Mouse (Mus musculus) cerebellum, adult 8-10 months (tissue): ENCODE results near the gene Ddost.
"Not testable (repeated sequence)": the region's sequence is repeated elsewhere in the genome, so short reads cannot be mapped to it uniquely, and the experiment has no call there.

Source experiments
- DNase-seq: peaks from one replicate; pipeline ENCODE4 v3.0.0; 2022

Ddost gene

GRCm38 (mm10) chr4:138312105-138312504, 7.6 kb downstream of the Ddost start:
- no peak for DNase-seq

DNA sequence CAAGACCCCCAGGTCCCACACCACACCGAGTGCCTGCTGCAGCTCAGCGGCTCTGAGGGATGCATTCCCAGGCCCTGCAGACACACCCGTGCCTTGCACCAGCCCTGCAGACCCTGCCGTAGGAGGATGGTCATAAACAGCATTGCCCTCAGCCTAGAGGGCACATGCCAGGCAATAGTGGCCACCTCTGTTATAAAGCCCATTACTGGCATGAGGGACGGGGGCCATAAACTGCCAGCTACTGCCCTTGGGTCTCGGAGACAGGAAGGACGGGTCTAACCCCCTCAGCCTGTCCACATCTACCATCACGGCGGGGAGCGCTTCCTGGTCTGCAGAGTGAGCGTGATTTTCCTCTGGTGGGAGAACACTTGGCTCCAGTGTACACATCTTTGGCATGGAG, 8.5 kb downstream of the Ddost start:
- DNase-seq: no peak

- DNase-seq: no peak
These were observed 9.3 kb downstream of the Ddost start for GRCm38 (mm10) chr4:138313795-138314194.

DNA sequence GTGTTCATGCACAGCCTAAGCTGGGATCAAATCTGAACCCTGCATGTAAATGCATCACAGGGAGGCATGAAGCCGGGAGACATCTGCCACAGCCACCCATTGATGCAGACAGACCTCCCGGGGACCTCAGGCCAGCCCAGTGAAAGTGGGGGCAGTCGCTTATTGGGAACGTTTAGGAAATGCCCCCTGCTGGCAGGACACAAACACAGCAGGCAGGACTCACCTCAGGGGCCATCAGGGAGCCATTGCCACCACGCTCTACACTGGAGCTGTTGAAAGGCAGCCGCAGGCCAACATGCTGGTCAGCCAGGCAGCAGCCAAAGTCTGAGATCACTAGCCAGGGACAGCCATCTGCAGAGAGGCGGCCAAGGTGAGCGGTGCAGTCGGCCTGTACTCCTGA, 11.3 kb downstream of the Ddost start:
- DNase-seq: no peak

DNA sequence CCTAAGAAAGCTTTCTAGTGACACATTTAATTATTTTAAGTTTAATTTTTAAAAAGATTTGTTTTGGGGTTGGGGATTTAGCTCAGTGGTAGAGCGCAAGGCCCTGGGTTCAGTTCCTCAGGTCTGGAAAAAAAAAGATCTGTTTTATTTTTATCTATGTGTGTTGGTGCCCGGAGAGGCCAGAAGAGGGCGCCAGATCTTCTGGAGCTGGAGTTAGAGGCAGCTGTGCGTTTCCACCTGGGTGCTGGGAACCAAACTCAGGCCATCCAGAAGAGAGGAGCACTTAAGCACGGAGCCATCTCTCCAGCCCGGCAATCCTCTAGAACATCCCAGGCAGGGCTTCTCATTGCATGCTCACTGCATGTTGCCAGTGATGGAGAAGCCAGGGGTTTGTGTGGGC, 11.8 kb downstream of the Ddost start:
- no peak for DNase-seq

- DNase-seq: peak; percentile 67
These were observed 14.2 kb downstream of the Ddost start for GRCm38 (mm10) chr4:138318509-138319266.

- DNase-seq: peak; percentile 91
These were observed 15.0 kb downstream of the Ddost start for GRCm38 (mm10) chr4:138319508-138319907.

DNA sequence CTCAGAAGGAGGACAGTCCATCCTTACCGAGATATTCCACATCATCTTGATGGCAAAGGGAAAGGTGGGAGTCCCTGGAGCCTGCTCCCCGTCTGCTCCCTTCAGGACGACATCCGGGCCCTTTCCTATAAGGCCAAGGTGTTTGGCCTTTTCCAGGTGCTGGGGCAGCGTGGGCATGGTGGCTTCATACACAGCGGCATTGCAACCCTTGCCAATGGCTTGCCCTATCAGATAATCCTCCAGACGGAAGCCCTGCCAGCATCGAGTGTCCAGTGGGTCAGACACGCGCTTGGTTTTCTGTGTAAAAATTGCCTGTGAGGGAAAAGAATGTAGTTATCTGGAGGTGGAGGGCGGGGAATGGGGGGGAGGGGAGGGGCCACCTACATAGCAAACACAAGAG, 16.2 kb downstream of the Ddost start:
- no peak for DNase-seq

- DNase-seq: no peak
These were observed 17.0 kb downstream of the Ddost start for GRCm38 (mm10) chr4:138321488-138321887.

- DNase-seq: no peak
These were observed 18.2 kb downstream of the Ddost start for GRCm38 (mm10) chr4:138322692-138323091.

GRCm38 (mm10) chr4:138323753-138324152, 19.2 kb downstream of the Ddost start:
- DNase-seq: no peak

DNA sequence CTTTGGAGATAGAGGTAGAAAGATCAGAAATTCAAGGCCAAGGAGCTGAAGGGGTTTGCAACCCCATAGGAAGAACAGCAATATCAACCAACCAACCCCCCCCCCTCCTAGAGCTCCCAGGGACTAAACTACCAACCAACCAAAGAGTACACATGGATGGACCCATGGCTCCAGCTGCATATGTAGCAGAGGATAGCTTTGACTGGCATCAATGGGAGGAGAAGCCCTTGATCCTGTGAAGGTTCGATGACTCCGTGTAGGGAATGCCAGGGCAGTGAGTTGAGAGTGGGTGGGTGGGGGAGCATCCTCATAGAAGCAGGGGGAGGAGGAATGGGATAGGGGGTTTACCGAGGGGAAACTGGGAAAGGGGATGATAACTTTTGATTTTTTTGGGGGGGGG, 19.9 kb downstream of the Ddost start:
- no peak for DNase-seq

DNA sequence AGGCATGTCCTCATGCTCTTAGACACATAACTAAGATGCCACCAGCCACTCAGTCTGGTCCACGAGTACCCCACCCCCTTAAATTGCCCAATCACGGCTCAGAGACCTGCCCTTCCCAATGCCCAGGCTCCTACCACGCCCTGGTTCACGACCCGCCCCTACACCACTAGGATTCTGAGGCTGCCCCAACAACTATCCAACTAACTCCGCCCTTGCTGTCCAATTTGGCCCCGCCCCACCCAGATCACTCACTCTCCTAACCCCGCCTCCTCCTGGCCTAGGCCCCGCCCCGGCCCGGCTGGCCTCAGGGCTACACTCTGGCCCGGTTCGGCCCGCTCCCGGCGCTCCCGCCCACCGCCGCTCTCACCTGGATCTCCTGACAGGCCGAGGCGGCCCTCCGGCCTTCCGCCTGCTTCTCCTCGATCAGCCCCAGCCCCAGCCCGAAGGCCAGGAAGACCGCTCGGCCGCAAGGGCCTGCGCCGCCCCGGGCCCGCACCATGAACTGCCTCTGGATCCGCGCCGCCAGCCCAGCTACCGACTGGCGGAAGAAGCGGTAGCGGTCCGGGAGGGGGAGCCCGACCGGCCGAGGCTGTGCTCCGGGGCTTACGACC, 21.0 kb downstream of the Ddost start:
- peak; percentile 96 for DNase-seq

GRCm38 (mm10) chr4:138326077-138326695, 21.7 kb downstream of the Ddost start, which contains the start of gene Pink1:
TSS of gene Pink1 (minus strand) at chr4:138326307.
- peak; percentile 94 for DNase-seq

GRCm38 (mm10) chr4:138327155-138327554, 22.6 kb downstream of the Ddost start:
- DNase-seq: not testable (repeated sequence)

DNA sequence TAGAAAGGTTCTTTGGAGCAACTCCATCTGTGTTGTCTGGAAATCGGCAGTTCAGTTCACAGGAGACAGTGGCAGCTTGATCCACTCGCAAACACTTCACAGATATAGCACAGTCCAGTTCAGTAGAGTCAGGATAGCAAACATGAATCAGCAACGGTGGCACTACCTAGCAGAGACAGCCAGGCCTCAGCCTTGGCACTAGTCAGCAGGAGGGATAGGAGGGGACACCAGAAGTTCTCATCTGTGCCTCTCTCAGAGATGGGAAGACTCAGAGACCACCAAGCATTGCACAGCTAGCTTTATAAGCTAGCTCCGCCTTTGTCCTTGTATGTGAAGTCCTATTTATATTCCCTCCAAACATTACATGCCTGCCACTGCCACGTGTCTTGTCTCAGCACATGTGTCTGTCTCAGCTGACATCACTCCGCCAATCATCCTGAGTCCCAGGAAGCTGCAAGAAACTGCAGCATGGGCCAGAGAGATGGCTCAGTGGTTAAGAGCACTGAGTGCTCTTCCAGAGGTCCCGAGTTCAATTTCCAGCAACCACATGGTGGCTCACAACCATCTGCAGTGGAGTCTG, 23.5 kb downstream of the Ddost start:
- no peak for DNase-seq

DNA sequence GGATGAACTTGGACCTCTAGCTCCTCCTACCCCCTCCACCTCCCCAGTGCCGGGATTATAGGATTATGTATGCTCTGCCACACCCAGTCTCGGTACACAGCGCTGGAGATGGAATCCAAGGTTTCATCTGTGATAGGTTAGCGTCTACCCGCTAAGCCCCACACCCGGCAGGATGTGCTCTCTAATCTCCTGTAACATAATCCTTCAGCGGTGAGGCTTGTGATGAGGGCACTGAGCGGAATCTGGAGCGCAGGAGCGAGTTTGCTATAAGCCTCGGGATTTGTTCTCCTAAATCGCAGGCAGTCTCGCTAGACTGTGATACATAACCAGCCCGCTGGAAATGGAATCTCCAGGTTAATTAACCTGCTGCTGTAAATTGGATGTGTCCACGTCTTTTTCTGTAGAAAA, 25.7 kb downstream of the Ddost start:
- no peak for DNase-seq

DNA sequence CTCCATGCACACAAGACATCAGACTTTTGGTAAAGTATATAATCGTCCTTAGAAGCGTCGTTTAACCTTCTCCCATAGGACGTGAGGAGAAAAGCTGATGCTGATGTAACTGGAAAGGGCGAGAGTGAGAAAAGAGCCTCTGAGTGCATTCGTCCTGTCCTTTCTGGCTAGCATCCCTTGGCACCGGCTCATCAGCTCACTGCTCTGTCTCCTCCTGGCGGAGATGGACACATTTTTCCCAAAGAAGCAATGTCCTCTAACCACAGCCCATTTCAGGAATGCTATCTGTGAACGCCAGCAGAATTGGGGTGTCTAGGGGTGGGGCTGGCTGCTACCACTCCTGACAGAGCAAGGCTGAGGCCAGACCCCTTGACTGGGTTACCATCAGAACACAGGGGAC, 27.1 kb downstream of the Ddost start:
- no peak for DNase-seq

GRCm38 (mm10) chr4:138333135-138333534, 28.6 kb downstream of the Ddost start:
- no peak for DNase-seq

GRCm38 (mm10) chr4:138335036-138335435, 30.5 kb downstream of the Ddost start:
- no peak for DNase-seq

DNA sequence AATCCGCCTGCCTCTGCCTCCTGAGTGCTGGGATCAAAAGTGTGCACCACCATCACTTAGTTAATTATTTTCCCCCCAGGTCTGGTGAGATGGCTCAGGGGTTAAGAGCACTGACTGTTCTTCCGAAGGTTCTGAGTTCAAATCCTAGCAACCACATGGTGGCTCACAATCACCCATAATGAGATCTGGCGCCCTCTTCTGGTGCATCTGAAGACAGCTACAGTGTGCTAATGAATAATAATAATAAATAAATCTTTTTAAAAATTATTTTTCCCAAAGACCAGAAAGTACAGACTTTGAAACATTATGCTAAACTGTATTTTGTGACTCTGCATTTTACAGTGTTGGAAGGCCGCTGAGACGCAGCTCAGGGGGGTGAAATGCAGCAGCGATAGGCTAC, 31.1 kb downstream of the Ddost start:
- DNase-seq: no peak

DNA sequence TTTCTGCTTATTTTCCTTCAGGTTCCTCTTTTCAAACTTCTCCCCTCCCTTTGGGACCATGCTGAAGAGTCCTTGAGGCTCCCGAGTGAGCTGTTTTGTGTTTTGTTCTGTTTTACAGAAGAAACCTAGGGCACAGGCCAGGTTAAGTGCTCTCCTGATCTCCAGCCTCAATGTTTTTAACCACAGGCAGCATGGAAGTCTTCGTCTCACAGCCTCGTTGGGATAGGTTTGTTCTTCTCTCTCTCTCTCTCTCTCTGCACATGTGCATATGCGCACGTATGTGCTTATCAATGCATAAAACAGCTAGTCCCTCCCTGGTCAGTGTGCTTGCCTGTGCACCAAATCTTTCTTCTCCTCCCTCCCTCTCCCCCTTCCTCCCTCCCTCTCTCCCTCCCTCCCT, 32.3 kb downstream of the Ddost start:
- no peak for DNase-seq

GRCm38 (mm10) chr4:138337341-138337740, 32.8 kb downstream of the Ddost start:
- no peak for DNase-seq

DNA sequence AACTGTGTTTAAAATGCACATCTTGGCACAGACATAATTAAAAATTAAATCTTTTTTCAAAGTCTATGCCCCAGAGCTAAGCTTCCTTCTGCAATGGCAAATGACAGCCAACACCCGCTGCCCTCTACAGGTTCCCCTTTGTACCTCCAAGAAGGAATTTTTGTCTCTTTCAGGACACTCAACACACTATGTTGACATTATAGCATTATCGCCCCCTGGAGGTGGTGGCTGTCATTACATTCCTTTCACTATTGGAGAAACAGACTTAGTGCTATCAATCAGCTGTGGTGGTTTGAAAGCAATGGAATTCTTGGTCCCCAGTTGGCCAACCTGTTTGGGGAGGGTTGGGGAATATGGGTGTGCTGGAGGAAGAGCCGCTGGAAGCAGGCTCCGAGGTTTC, 35.4 kb downstream of the Ddost start:
- DNase-seq: peak; percentile 61
